Mouse (Mus musculus): ENCODE results near the gene Cdip1. TPM values are rescaled to one million over a fixed set of nuclear protein-coding genes. Genes with fewer than 3 reads are reported as not detected.
"Not testable (repeated sequence)": the region's sequence is repeated elsewhere in the genome, so short reads cannot be mapped to it uniquely, and the experiment has no call there.

Gene Cdip1
- polyA plus RNA-seq, 1 experiment from 2014 or later: 104 TPM

DNA sequence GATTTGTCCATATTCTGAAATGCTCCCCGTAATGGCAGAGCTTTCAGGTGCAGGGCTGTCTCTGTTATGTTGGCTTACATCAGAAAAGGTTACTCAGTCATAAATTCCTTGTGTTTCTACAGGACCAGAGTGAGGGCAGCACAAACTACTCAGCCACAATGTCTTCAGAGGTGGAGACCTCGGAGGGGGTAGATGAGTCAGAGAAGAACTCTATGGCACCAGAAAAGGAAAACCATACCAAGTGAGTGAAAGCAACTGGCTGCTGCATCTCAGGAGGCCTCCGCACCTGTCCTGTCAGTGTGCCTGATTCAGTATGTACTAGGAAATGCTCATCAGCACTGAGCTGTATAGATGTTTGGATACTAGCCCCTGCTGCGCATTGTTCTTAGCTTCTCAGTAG is 27.7 kb downstream of the Cdip1 start:
- Histone ChIP-seq H3K27ac (ENCODE audit: low read depth, low read length) (no peak overlapping the region), H3K9ac (ENCODE audit: low read length) (no peak overlapping the region), H3K9me3 (ENCODE audit: control insufficient read depth, low read length) (no peaks in the 10 kb centered on the region), H3K4me3 (ENCODE audit: low read depth, low read length) (no peak overlapping the region), H3K4me2 (ENCODE audit: low read depth) (no peak overlapping the region), H3K36me3 (ENCODE audit: control insufficient read depth, insufficient read depth, low read length) (peaks cover 2% of the 10 kb centered on the region), H3K4me1 (ENCODE audit: control insufficient read depth, insufficient read depth, low read length) (no peaks in the 10 kb centered on the region), H3K27me3 (ENCODE audit: control insufficient read depth, insufficient read depth, low read length) (no peaks in the 10 kb centered on the region)
- no peak for ATAC-seq (ENCODE audit: insufficient read depth, low FRiP score, low TSS enrichment)
- 95% methylated on average over 4 of the region's 4 CpGs for WGBS
- no peak for DNase-seq (ENCODE audit: low spot score)

DNA sequence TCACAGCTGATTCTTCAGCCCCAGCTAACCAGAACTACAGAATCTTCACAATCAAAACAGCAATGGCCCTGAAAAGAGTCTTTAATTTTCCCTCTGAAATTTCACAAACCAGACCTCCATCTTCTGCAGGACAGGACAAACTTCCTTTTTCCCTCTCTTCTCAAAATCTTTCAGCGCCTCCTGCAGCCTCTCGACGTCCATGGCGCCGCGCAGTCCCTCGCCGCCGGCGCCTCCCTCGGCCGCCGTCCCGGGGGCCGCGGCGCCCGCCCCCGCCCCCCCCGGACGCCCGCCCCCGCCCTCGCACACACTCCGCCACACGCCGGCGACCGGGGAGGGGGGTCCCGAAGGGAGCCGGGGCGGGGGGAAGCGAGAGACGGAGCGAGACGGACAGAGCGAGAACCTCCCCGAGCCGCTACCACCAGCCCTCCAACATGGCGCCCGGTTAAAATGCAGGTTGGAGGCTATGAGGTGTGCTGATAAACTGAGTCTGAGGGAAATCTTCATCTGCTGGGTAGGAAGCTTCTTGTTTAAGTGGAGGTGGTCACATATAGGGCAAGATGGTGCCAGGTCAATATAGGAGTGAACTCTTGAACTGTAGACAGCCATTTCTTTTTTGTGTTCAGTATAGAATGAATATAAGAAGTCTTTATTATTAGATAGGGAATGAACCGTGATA is 33.3 kb downstream of the Cdip1 start:
- Histone ChIP-seq H3K9ac (ENCODE audit: low read length) (peak overlapping the region; percentile 58), H3K4me2 (ENCODE audit: low read depth) (peak overlapping the region; percentile 33), H3K4me3 (ENCODE audit: low read depth, low read length) (peak overlapping the region; percentile 34)
- not testable (repeated sequence) for H3K9me3 ChIP-seq (ENCODE audit: control insufficient read depth, low read length); H3K4me1 ChIP-seq (ENCODE audit: control insufficient read depth, insufficient read depth, low read length); H3K27ac ChIP-seq (ENCODE audit: low read depth, low read length); H3K27me3 ChIP-seq (ENCODE audit: control insufficient read depth, insufficient read depth, low read length); H3K36me3 ChIP-seq (ENCODE audit: control insufficient read depth, insufficient read depth, low read length)
- 6% methylated on average over 23 of the region's 42 CpGs for WGBS
- peak; percentile 38 for DNase-seq (ENCODE audit: low spot score)
- ATAC-seq (ENCODE audit: insufficient read depth, low FRiP score, low TSS enrichment): peak; percentile 68

DNA sequence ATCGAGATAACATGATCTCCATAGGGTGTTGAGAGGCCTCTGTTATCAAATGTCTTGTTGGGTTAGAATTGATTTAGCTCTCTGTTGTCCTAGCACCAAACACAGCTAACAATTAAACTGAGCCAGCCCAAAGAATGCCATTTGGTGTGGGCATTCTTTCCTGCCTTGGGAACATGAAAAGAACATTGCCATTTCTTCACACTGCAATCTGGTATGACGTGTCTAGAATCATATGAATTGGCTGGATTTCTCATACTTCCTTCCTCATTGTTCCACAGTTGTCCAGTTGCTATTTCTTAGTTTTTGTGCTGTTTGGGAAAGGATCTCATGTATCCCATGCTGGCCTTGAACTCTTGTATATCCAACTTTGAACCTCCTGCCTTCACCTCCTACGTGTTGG is 36.0 kb downstream of the Cdip1 start:
- Histone ChIP-seq H3K4me2 (ENCODE audit: low read depth) (no peak overlapping the region), H3K36me3 (ENCODE audit: control insufficient read depth, insufficient read depth, low read length) (no peaks in the 10 kb centered on the region), H3K9ac (ENCODE audit: low read length) (no peak overlapping the region), H3K4me1 (ENCODE audit: control insufficient read depth, insufficient read depth, low read length) (peaks cover 4% of the 10 kb centered on the region; the same call in 1 of the 2 replicates), H3K27me3 (ENCODE audit: control insufficient read depth, insufficient read depth, low read length) (no peaks in the 10 kb centered on the region), H3K9me3 (ENCODE audit: control insufficient read depth, low read length) (no peaks in the 10 kb centered on the region), H3K4me3 (ENCODE audit: low read depth, low read length) (no peak overlapping the region), H3K27ac (ENCODE audit: low read depth, low read length) (no peak overlapping the region)
- ATAC-seq (ENCODE audit: insufficient read depth, low FRiP score, low TSS enrichment) (no peak), DNase-seq (ENCODE audit: low spot score) (no peak)
- WGBS: 92% methylated on average over 3 of the region's 3 CpGs

DNA sequence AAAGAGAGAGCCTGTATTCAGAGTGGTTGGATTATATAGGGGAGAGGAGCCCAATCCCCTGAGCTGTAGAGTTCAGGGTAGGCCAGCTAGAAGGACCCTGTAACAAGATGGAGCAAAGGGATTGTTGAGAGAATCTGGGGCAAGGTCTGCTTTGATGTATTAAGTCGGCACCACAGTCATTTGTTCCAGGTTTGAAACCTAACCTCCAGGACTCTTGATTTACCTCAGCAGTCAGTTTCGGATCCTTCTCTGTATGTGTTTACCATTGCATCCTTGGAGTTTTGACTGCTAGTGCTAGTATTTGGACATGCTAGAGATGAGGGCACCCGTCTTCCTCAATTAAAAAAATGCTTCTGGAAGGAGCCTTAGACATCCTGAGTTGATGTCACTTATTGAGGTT is 37.9 kb downstream of the Cdip1 start:
- no peak overlapping the region for H3K27ac ChIP-seq (ENCODE audit: low read depth, low read length)
- no peak for DNase-seq (ENCODE audit: low spot score)
- H3K4me1 ChIP-seq (ENCODE audit: control insufficient read depth, insufficient read depth, low read length): peaks cover 3% of the 10 kb centered on the region; the same call in 1 of the 2 replicates
- H3K4me2 ChIP-seq (ENCODE audit: low read depth): no peak overlapping the region
- H3K9ac ChIP-seq (ENCODE audit: low read length): no peak overlapping the region
- H3K9me3 ChIP-seq (ENCODE audit: control insufficient read depth, low read length): no peaks in the 10 kb centered on the region
- no peak overlapping the region for H3K4me3 ChIP-seq (ENCODE audit: low read depth, low read length)
- 92% methylated on average over 3 of the region's 3 CpGs for WGBS
- no peak for ATAC-seq (ENCODE audit: insufficient read depth, low FRiP score, low TSS enrichment)
- no peaks in the 10 kb centered on the region for H3K27me3 ChIP-seq (ENCODE audit: control insufficient read depth, insufficient read depth, low read length)
- H3K36me3 ChIP-seq (ENCODE audit: control insufficient read depth, insufficient read depth, low read length): no peaks in the 10 kb centered on the region

DNA sequence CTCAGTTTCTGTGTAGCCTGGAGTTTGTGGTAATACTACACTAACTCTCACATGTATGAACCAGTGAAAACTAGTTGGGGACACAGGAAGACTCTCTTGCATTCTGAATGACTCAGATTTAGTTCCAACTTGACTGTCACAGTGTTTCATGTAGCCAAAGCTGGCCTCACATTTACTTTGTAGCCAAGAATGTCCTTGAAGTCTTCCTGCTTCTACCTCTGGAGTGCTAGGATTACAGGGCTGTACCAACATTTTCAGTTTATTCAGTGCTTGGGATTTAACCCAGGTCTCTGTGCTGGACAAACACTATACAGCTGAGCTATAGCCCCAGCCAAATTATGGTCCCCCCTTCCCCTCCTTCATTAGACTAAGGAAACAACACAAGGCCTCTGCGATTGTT is 47.9 kb downstream of the Cdip1 start:
- Histone ChIP-seq H3K27ac (ENCODE audit: low read depth, low read length) (no peak overlapping the region), H3K9me3 (ENCODE audit: control insufficient read depth, low read length) (no peaks in the 10 kb centered on the region), H3K27me3 (ENCODE audit: control insufficient read depth, insufficient read depth, low read length) (no peaks in the 10 kb centered on the region), H3K4me3 (ENCODE audit: low read depth, low read length) (no peak overlapping the region), H3K9ac (ENCODE audit: low read length) (no peak overlapping the region), H3K4me2 (ENCODE audit: low read depth) (no peak overlapping the region), H3K4me1 (ENCODE audit: control insufficient read depth, insufficient read depth, low read length) (no peaks in the 10 kb centered on the region), H3K36me3 (ENCODE audit: control insufficient read depth, insufficient read depth, low read length) (no peaks in the 10 kb centered on the region)
- WGBS: 86% methylated on average over 1 of the region's 1 CpGs
- no peak for DNase-seq (ENCODE audit: low spot score)
- ATAC-seq (ENCODE audit: insufficient read depth, low FRiP score, low TSS enrichment): no peak

DNA sequence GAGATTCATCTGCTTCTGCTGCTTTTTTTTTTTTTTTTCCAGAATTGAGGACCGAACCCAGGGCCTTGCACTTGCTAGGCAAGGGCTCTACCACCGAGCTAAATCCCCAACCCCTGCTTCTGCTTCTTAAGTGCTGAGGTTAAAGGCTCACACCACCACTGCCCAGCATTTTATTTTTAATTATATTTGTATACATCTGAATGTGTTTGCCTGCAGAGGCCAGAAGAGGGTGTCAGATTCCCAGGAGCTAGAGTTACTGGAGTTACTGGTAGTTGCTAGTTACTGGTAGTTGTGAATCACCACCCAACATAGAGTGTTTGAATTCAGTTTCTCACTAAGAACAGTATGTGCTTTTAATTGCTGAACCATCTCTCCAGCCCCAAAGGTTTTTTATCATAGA is 50.1 kb downstream of the Cdip1 start:
- ATAC-seq (ENCODE audit: insufficient read depth, low FRiP score, low TSS enrichment): no peak
- Histone ChIP-seq H3K4me1 (ENCODE audit: control insufficient read depth, insufficient read depth, low read length) (no peaks in the 10 kb centered on the region), H3K9me3 (ENCODE audit: control insufficient read depth, low read length) (no peaks in the 10 kb centered on the region), H3K4me2 (ENCODE audit: low read depth) (no peak overlapping the region), H3K27ac (ENCODE audit: low read depth, low read length) (no peak overlapping the region), H3K36me3 (ENCODE audit: control insufficient read depth, insufficient read depth, low read length) (no peaks in the 10 kb centered on the region; the same call in 1 of the 2 replicates), H3K27me3 (ENCODE audit: control insufficient read depth, insufficient read depth, low read length) (no peaks in the 10 kb centered on the region), H3K4me3 (ENCODE audit: low read depth, low read length) (no peak overlapping the region), H3K9ac (ENCODE audit: low read length) (no peak overlapping the region)
- DNase-seq (ENCODE audit: low spot score): no peak
- WGBS: 95% methylated on average over 2 of the region's 2 CpGs

DNA sequence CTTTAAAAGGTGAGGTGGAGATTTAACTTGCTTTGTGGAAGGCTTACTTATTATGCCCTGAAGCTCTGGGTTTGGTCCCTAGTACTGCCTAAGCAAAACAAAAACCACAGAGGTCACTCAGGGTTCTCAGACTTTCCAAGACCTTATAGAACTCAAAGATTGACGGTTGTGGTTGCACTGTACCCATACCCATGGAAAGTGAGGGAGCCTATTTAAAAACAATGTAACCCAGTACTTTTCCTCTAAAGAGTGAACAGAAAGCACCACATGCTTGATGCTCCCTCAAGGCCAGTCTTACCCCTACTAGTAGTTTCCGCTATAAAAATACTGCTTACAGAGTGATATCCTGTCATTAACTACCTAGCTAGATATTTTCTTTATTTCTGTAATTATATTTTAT is 53.8 kb downstream of the Cdip1 start:
- no peak overlapping the region for H3K27ac ChIP-seq (ENCODE audit: low read depth, low read length)
- no peak overlapping the region for H3K4me2 ChIP-seq (ENCODE audit: low read depth)
- no peaks in the 10 kb centered on the region for H3K4me1 ChIP-seq (ENCODE audit: control insufficient read depth, insufficient read depth, low read length)
- ATAC-seq (ENCODE audit: insufficient read depth, low FRiP score, low TSS enrichment): no peak
- H3K27me3 ChIP-seq (ENCODE audit: control insufficient read depth, insufficient read depth, low read length): no peaks in the 10 kb centered on the region
- no peak for DNase-seq (ENCODE audit: low spot score)
- no peaks in the 10 kb centered on the region; the same call in 1 of the 2 replicates for H3K36me3 ChIP-seq (ENCODE audit: control insufficient read depth, insufficient read depth, low read length)
- no peak overlapping the region for H3K9ac ChIP-seq (ENCODE audit: low read length)
- H3K9me3 ChIP-seq (ENCODE audit: control insufficient read depth, low read length): no peaks in the 10 kb centered on the region
- WGBS: 92% methylated on average over 2 of the region's 2 CpGs
- H3K4me3 ChIP-seq (ENCODE audit: low read depth, low read length): no peak overlapping the region

DNA sequence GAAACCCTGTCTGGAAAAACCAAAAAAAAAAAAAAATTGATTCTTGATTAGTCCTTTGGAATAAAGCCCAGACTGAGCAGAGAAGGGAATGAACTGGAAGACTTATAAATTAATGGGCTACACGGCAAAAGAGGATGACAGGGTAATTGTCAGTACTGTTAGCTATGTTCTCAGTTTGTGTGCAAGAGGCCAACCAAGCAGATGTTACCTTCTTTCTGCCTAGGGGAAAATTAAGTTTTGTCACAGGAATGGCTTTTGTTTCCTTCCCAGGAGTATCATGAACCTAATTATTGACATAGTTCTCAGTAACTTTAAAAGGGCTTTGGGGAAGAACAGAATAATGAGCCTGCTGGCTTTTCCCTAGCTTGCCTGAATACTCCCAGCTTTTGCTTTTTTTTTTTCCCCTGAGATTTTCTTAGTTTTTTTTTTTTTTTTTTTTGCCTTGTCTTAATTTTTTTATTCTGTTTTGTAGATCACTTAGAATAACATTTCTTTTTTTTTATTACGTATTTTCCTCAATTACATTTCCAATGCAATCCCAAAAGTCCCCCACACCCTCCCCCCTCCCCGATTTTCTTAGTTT is 59.2 kb downstream of the Cdip1 start:
- H3K4me2 ChIP-seq (ENCODE audit: low read depth): no peak overlapping the region
- no peaks in the 10 kb centered on the region for H3K9me3 ChIP-seq (ENCODE audit: control insufficient read depth, low read length)
- no peak overlapping the region for H3K9ac ChIP-seq (ENCODE audit: low read length)
- ATAC-seq (ENCODE audit: insufficient read depth, low FRiP score, low TSS enrichment) (no peak), DNase-seq (ENCODE audit: low spot score) (no peak)
- no peak overlapping the region for H3K27ac ChIP-seq (ENCODE audit: low read depth, low read length)
- peaks cover 6% of the 10 kb centered on the region; the same call in 1 of the 2 replicates for H3K4me1 ChIP-seq (ENCODE audit: control insufficient read depth, insufficient read depth, low read length)
- H3K27me3 ChIP-seq (ENCODE audit: control insufficient read depth, insufficient read depth, low read length): no peaks in the 10 kb centered on the region
- 89% methylated on average over 3 of the region's 3 CpGs for WGBS
- H3K36me3 ChIP-seq (ENCODE audit: control insufficient read depth, insufficient read depth, low read length): no peaks in the 10 kb centered on the region; the same call in 1 of the 2 replicates
- H3K4me3 ChIP-seq (ENCODE audit: low read depth, low read length): no peak overlapping the region

DNA sequence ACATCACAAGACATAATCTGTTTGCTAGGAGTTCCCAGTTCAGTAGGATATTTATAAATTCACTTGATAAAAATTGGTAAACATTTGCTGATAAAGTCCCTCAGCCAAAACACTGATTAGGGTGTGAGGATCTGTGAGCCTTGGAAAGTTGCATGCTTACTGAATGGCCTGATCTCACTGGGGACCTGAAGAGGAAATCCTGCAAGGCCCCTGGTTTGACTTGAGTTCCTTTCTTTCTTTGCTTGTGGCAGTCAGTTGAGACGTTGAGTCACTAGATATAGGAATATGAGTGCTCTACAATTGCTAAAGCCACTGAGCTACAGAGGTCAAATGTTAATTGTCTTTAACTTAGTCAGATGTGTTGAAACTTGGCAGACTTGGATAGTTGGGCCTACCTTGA is 62.1 kb downstream of the Cdip1 start:
- Histone ChIP-seq H3K9me3 (ENCODE audit: control insufficient read depth, low read length) (no peaks in the 10 kb centered on the region), H3K4me3 (ENCODE audit: low read depth, low read length) (no peak overlapping the region), H3K27me3 (ENCODE audit: control insufficient read depth, insufficient read depth, low read length) (no peaks in the 10 kb centered on the region), H3K36me3 (ENCODE audit: control insufficient read depth, insufficient read depth, low read length) (no peaks in the 10 kb centered on the region), H3K4me2 (ENCODE audit: low read depth) (no peak overlapping the region), H3K4me1 (ENCODE audit: control insufficient read depth, insufficient read depth, low read length) (peaks cover 6% of the 10 kb centered on the region; the same call in 1 of the 2 replicates), H3K27ac (ENCODE audit: low read depth, low read length) (no peak overlapping the region), H3K9ac (ENCODE audit: low read length) (no peak overlapping the region)
- ATAC-seq (ENCODE audit: insufficient read depth, low FRiP score, low TSS enrichment): no peak
- WGBS: 63% methylated on average over 1 of the region's 1 CpGs
- DNase-seq (ENCODE audit: low spot score): no peak

Measured in neural tube, embryonic 11.5 days (tissue).